Mouse (Mus musculus): ENCODE results near the gene Ptafr.

DNA sequence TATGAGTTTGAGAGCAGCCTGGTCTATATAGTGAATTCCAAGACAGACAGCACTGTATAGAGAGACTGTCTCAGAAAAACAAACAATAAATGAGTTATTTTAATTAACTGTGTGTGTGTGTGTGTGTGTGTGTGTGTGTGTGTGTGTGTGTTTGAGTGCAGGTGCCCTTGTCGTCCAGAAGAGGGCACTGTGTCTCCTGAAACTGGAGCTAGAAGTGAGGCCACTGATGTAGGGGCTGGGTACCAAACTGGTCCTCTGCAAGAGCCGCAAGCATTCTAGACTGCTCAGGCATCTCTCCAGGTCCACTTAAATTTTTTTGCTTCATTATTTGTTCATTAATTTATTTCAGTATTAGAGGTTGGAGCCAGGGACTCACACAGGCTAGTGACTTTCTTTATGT lies 35.0 kb downstream of the Ptafr start:
- TF ChIP-seq SIN3A (IDR thresholded peaks at IDR 0.05; ENCODE audit: low read length) = no peak
- TF ChIP-seq MEF2A (IDR thresholded peaks at IDR 0.05; ENCODE audit: borderline replicate concordance, low read depth, low read length) = no peak
- no peak for TF ChIP-seq ZKSCAN1 (IDR thresholded peaks at IDR 0.05; ENCODE audit: borderline replicate concordance, low read depth, low read length)
- TF ChIP-seq CTCF (conservative IDR thresholded peaks at IDR 0.05 in 1 of 2, IDR thresholded peaks at IDR 0.05 in 1 of 2; ENCODE audit: low read depth in 2 of 2, low read length in 2 of 2) = no peak
- TF ChIP-seq EP300 (IDR thresholded peaks at IDR 0.05; ENCODE audit: low read length) = no peak
- TF ChIP-seq POLR2A (IDR thresholded peaks at IDR 0.05; ENCODE audit: low read depth, low read length) = no peak
- no peak for TF ChIP-seq USF1 (IDR thresholded peaks at IDR 0.05; ENCODE audit: low read depth, low read length)
- no peak for TF ChIP-seq MXI1 (IDR thresholded peaks at IDR 0.05; ENCODE audit: low read depth, low read length)
- no peak for TF ChIP-seq SMC3 (IDR thresholded peaks at IDR 0.05; ENCODE audit: low read depth, low read length)

All from CH12.LX (cell line).